Mouse (Mus musculus) embryonic fibroblast, embryonic 13.5 days (primary cell): Measurements from ENCODE around the gene Gp1ba.

Experiments
- CTCF ChIP-seq: IDR thresholded peaks from 2 replicates; pipeline ENCODE4 v1.5.1; 2011; ENCODE audit warnings: mild to moderate bottlenecking, control low read depth, low read length, moderate library complexity, borderline replicate concordance; ENCODE audit not compliant: insufficient read depth
- POLR2A ChIP-seq: IDR thresholded peaks from 2 replicates; pipeline ENCODE4 v1.6.1; 2011; ENCODE audit warnings: low read depth, mild to moderate bottlenecking, control low read depth, low read length, moderate library complexity

- TF ChIP-seq CTCF (no peak), POLR2A (no peak)
Measured at GRCm38 (mm10) chr11:70626877-70627276, 12.0 kb upstream of the Gp1ba start.
